Mouse (Mus musculus) G1E (cell line): ENCODE measurements around the gene Agk. TPM values are rescaled to one million over a fixed set of nuclear protein-coding genes. Genes with fewer than 3 reads are reported as not detected.

ENCODE experiments used
- ATAC-seq: 2 replicates; pipeline ENCODE4 v1.8.0; 2016; ENCODE audit warnings: mild to moderate bottlenecking; ENCODE audit not compliant: insufficient number of reproducible peaks, poor library complexity, low FRiP score, severe bottlenecking; ENCODE audit errors: extremely low read depth
- DNase-seq: peaks from one replicate; pipeline ENCODE4 v3.0.0; 2012; ENCODE audit warnings: low spot score
- H3K27me3 ChIP-seq: 2 replicates; pipeline ENCODE4 v1.6.1; 2012; ENCODE audit warnings: mild to moderate bottlenecking, low read length, inconsistent platforms; ENCODE audit not compliant: insufficient read depth
- H3K36me3 ChIP-seq: replicated peaks from 2 replicates; pipeline ENCODE3; 2012; ENCODE audit warnings: mild to moderate bottlenecking, inconsistent platforms
- H3K4me1 ChIP-seq: 2 replicates; pipeline ENCODE4 v1.6.1; 2012; ENCODE audit warnings: low read depth, low read length, inconsistent platforms, mixed read lengths; ENCODE audit not compliant: insufficient read depth
- H3K4me3 ChIP-seq: 2 replicates; pipeline ENCODE4 v1.5.1; 2012; ENCODE audit warnings: low read depth, mild to moderate bottlenecking, inconsistent platforms, low read length, moderate library complexity, mixed read lengths
- H3K9me3 ChIP-seq: replicated peaks from 2 replicates; pipeline ENCODE4 v1.6.1; 2012; ENCODE audit warnings: inconsistent platforms
- CTCF ChIP-seq: IDR thresholded peaks from 2 replicates; pipeline ENCODE4 v1.5.1; 2012; ENCODE audit warnings: low read depth, low read length, inconsistent platforms, mixed read lengths
- GATA1 ChIP-seq: IDR thresholded peaks from 2 replicates; pipeline ENCODE4 v1.6.1; 2012; ENCODE audit warnings: borderline replicate concordance, low read length, inconsistent platforms, mixed read lengths
- GATA2 ChIP-seq: IDR thresholded peaks from 2 replicates; pipeline ENCODE4 v1.6.1; 2012; ENCODE audit warnings: low read depth, low read length, inconsistent platforms, borderline replicate concordance
- POLR2AphosphoS5 ChIP-seq: IDR thresholded peaks from 2 replicates; pipeline ENCODE4 v1.6.1; 2012; ENCODE audit warnings: low read depth, low read length, inconsistent platforms; ENCODE audit not compliant: insufficient replicate concordance
- TAL1 ChIP-seq: conservative IDR thresholded peaks from 2 replicates; pipeline ENCODE4 v1.6.1; 2012; ENCODE audit warnings: low read depth, low read length, inconsistent platforms, mixed read lengths
- polyA plus RNA-seq: library from polyadenylated mRNA; stranded (reverse); fragments of >175 nt; gene quantifications from 2 replicates; pipeline ENCODE4 v1.2.3, GENCODE M21; 2012
- total RNA-seq, 2 experiments: library from RNA; stranded (forward) in 1 of 2; stranded (reverse) in 1 of 2; fragments of 200-1000 nt in 1 of 2; fragments of >200 nt in 1 of 2; fragmentation: Nextera tagmentation in 1 of 2; gene quantifications; 2 replicates each; pipeline ENCODE4 v1.2.3; 2014 to 2017

Agk gene
- total and polyA plus RNA-seq, 3 experiments: 5.8 to 29.3 (median 23.2) TPM

- ATAC-seq: no peak
- peaks cover 7% of the 10 kb centered on the region for H3K27me3 ChIP-seq
- H3K9me3 ChIP-seq: no peaks in the 10 kb centered on the region
- no peaks in the 10 kb centered on the region for H3K36me3 ChIP-seq
- peaks cover 3% of the 10 kb centered on the region; the same call in 1 of the 2 replicates for H3K4me1 ChIP-seq
- no peak for TF ChIP-seq GATA1
- TF ChIP-seq POLR2AphosphoS5: no peak
- no peak for TF ChIP-seq TAL1
- no peak for TF ChIP-seq CTCF
- TF ChIP-seq GATA2: no peak
- H3K4me3 ChIP-seq: no peak overlapping the region
- no peak for DNase-seq
Measured at GRCm38 (mm10) chr6:40421099-40421498, 96.1 kb downstream of the Agk start.

GRCm38 (mm10) chr6:40423013-40423412 lies 98.0 kb downstream of the Agk start:
- ATAC-seq (no peak), DNase-seq (no peak)
- peaks cover 3% of the 10 kb centered on the region; the same call in 1 of the 2 replicates for H3K4me1 ChIP-seq
- no peaks in the 10 kb centered on the region for H3K9me3 ChIP-seq
- peaks cover 11% of the 10 kb centered on the region for H3K27me3 ChIP-seq
- H3K4me3 ChIP-seq: no peak overlapping the region
- TF ChIP-seq GATA2: no peak
- no peak for TF ChIP-seq GATA1
- no peak for TF ChIP-seq TAL1
- TF ChIP-seq CTCF: no peak
- no peak for TF ChIP-seq POLR2AphosphoS5
- no peaks in the 10 kb centered on the region for H3K36me3 ChIP-seq

DNA sequence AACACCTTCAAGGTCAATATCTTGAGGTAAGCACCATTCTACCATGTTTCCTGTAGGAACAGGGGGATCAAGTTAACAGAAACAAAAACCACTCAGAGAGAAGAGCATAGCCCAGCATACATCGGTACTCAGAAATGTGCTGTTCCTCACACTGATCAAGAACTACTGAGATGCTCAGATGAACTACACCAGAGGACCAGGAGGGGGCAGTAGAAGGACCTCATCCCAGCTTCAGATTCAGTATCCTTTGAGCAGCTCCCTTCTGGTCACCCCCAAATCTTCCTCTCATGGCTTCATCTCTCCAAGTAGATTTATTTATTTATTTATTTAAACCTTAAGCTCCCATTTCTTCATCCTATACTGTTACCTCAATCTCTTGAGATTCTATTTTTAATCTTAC lies 98.8 kb downstream of the Agk start:
- H3K4me3 ChIP-seq: no peak overlapping the region
- H3K4me1 ChIP-seq: peaks cover 3% of the 10 kb centered on the region; the same call in 1 of the 2 replicates
- H3K27me3 ChIP-seq: peaks cover 11% of the 10 kb centered on the region
- peak; percentile 15 for DNase-seq
- no peak for ATAC-seq
- TF ChIP-seq CTCF (peak; percentile 57), GATA2 (no peak), POLR2AphosphoS5 (no peak), GATA1 (no peak), TAL1 (no peak)
- no peaks in the 10 kb centered on the region for H3K9me3 ChIP-seq
- no peaks in the 10 kb centered on the region for H3K36me3 ChIP-seq

DNA sequence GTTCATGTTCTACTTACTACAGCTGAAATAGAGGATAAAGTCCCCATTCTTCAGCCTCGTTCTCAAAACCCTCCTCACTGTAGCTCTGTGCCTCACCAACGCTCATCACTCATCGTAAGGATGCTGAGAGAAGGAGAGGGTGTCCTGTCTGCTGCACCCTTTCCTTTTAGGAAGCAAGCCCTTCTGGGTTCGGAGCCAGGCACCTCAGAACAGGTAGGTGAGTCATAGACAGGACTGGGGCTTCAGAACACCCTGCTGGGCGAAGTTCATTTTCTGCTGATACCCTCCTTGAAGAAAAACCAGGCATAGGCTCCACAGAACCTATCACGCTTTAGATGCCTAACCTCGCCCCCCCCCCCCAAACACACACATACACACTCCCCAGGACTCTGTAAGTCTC lies 102.5 kb downstream of the Agk start:
- DNase-seq: no peak
- TF ChIP-seq POLR2AphosphoS5 (no peak), TAL1 (no peak), CTCF (no peak), GATA1 (no peak), GATA2 (no peak)
- Histone ChIP-seq H3K9me3 (no peaks in the 10 kb centered on the region), H3K27me3 (peaks cover 30% of the 10 kb centered on the region), H3K36me3 (no peaks in the 10 kb centered on the region), H3K4me1 (peaks cover 2% of the 10 kb centered on the region; the same call in 1 of the 2 replicates), H3K4me3 (no peak overlapping the region)
- ATAC-seq: no peak

- no peak for TF ChIP-seq TAL1
- TF ChIP-seq GATA2: no peak
- no peak for TF ChIP-seq CTCF
- no peak for TF ChIP-seq GATA1
- no peak for TF ChIP-seq POLR2AphosphoS5
- H3K36me3 ChIP-seq: no peaks in the 10 kb centered on the region
- peaks cover 40% of the 10 kb centered on the region for H3K27me3 ChIP-seq
- H3K4me1 ChIP-seq: no peaks in the 10 kb centered on the region
- no peak for DNase-seq
- H3K4me3 ChIP-seq: no peak overlapping the region
- no peaks in the 10 kb centered on the region for H3K9me3 ChIP-seq
- ATAC-seq: no peak
Measured at GRCm38 (mm10) chr6:40428696-40429095, 103.7 kb downstream of the Agk start.

DNA sequence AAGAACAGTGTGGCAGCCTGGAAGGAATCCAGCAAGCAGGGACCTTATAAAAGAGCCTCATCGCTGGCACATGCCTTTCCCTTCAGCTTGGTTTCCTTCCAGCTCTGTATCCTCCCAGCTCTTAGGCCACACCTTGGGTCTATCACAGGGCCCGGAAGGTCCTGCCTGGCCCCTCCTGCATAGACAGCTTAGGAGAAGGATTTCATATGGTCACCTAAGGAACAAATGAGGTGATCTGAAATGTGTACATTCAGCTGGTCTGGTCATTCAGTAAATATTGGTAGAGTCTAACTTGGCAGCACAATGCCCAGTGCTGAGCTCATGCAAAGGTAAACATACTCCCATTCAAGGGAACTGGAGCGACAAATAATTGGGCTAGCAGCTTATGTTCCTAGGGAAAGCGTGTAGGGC lies 104.6 kb downstream of the Agk start:
- ATAC-seq: no peak

DNA sequence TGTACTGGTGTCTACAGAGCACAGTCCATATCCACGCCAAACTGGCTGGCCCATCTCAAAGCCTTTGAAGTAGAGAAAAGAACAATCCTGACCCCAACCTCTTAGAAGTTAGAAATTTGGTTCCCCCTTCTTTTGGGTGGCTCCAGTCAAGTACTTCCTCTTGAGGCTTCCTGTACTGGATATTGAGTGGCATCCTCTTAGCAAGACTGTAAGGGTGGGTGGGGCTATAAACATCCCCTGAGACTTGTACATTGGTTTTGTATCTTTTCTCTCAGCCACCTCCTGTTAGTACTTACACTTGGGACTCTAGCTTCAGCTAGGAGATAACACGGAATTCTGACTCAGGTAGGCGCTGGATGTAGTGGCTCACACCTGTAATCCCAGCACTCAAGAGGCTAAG lies 105.3 kb downstream of the Agk start:
- DNase-seq: no peak
- no peaks in the 10 kb centered on the region for H3K4me1 ChIP-seq
- H3K36me3 ChIP-seq: no peaks in the 10 kb centered on the region
- ATAC-seq: no peak
- no peak overlapping the region for H3K4me3 ChIP-seq
- TF ChIP-seq GATA1: no peak
- H3K9me3 ChIP-seq: no peaks in the 10 kb centered on the region
- peaks cover 49% of the 10 kb centered on the region for H3K27me3 ChIP-seq

More for the DNA sequence above, 104.6 kb downstream of the Agk start:
- no peaks in the 10 kb centered on the region for H3K9me3 ChIP-seq
- DNase-seq: no peak
- H3K4me3 ChIP-seq: no peak overlapping the region
- H3K27me3 ChIP-seq: peaks cover 42% of the 10 kb centered on the region
- H3K36me3 ChIP-seq: no peaks in the 10 kb centered on the region
- no peaks in the 10 kb centered on the region for H3K4me1 ChIP-seq
- TF ChIP-seq CTCF (no peak), POLR2AphosphoS5 (no peak), GATA2 (no peak), GATA1 (no peak), TAL1 (no peak)
